Mouse (Mus musculus) kidney, adult 2 months (tissue): Measurements from ENCODE around the gene Aqp11. TPM values are rescaled to one million over a fixed set of nuclear protein-coding genes. Genes with fewer than 3 reads are reported as not detected.

Source experiments
- DNase-seq: peaks from one replicate; pipeline ENCODE4 v3.0.0; 2021
- H3K27ac ChIP-seq: fragments of 200-500 bp; 2 replicates; pipeline ENCODE4 v1.5.1; 2012; ENCODE audit warnings: low read depth, low read length, control low read depth, inconsistent platforms; ENCODE audit not compliant: insufficient read depth
- H3K27me3 ChIP-seq: fragments of 200-500 bp; replicated peaks from 2 replicates; pipeline ENCODE4 v1.6.1; 2012; ENCODE audit warnings: mild to moderate bottlenecking, moderate library complexity, low read length, inconsistent platforms; ENCODE audit not compliant: control insufficient read depth, insufficient read depth
- H3K36me3 ChIP-seq: fragments of 200-500 bp; 2 replicates; pipeline ENCODE4 v1.6.1; 2012; ENCODE audit warnings: mild to moderate bottlenecking, moderate library complexity, low read length, inconsistent platforms; ENCODE audit not compliant: control insufficient read depth, insufficient read depth
- H3K4me1 ChIP-seq: fragments of 200-500 bp; 2 replicates; pipeline ENCODE4 v1.6.1; 2011; ENCODE audit warnings: low read length; ENCODE audit not compliant: control insufficient read depth, insufficient read depth
- H3K4me3 ChIP-seq: fragments of 200-500 bp; 2 replicates; pipeline ENCODE4 v1.5.1; 2011; ENCODE audit warnings: mild to moderate bottlenecking, low read depth, low read length, control low read depth; ENCODE audit not compliant: insufficient read depth
- CTCF ChIP-seq: fragments of 200-500 bp; conservative IDR thresholded peaks from 2 replicates; pipeline ENCODE4 v1.5.1; 2011; ENCODE audit warnings: low read depth, mild to moderate bottlenecking, control low read depth, low read length, moderate library complexity, mixed read lengths; ENCODE audit not compliant: insufficient read depth, insufficient read length
- POLR2A ChIP-seq: fragments of 200-500 bp; IDR thresholded peaks from one replicate; pipeline ENCODE4 v1.6.1; 2011; ENCODE audit warnings: low read depth, low read length, control low read depth
- WGBS: fragments of 180-500 bp; shearing (Covaris S2); methylation state at CpG from one replicate; pipeline ENCODE4 v1.1.7; 2018; 5-methylcytosine and 5-hydroxymethylcytosine counted together
- polyA plus RNA-seq: library from polyadenylated mRNA; depleted of rRNA; stranded (reverse); fragments of >200 nt; gene quantifications from 2 replicates; pipeline ENCODE4 v1.2.3, GENCODE M21; 2012

The Aqp11 gene
- polyA plus RNA-seq, 1 experiment: 62.0 TPM

DNA sequence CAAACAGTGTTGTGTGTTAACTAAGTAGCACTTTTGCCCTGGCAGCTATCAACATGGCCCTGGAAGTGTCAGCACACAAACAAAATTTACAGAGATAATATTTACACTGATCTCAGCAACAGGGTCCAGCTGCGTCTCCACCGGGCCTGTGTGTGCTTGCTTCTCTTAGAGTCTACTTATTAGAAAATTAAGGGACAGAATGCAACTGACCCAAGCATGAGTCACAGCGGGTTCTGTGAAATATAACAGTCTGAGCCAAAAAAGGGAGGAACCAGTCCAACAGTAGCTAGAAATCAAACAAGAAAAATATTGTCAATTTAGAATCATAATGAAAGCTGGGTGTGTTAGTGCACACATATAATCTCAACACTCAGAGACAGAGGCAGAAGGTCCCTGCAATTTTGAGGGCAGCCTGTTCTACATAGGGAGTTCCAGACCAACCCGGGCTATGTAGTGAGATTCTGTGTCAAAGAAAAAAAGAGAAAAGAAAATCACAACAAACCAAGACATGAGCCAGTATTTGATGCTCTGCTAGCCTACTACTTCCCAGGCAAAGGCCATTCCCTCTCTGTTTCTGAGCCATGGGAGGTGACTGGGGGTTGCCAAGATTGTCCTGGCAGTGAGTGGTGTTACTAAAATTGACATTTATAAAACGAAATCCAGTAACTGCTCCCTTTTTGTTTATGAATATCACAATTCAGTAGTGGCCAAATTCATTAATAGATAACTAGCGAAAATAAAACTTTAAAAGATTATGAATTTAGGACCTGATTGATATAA lies 32.9 kb upstream of the Aqp11 start:
- TF ChIP-seq CTCF: no peak
- no peak for TF ChIP-seq POLR2A

GRCm38 (mm10) chr7:97769020-97769419 lies 30.9 kb upstream of the Aqp11 start:
- TF ChIP-seq POLR2A (no peak), CTCF (no peak)

More for the DNA sequence above, 32.9 kb upstream of the Aqp11 start:
- WGBS: 76% methylated on average over 6 of the region's 6 CpGs
- peak; percentile 31 for DNase-seq
- no peak overlapping the region for H3K4me3 ChIP-seq
- peaks cover 6% of the 10 kb centered on the region for H3K4me1 ChIP-seq
- no peak overlapping the region for H3K27ac ChIP-seq
- no peaks in the 10 kb centered on the region for H3K36me3 ChIP-seq
- no peaks in the 10 kb centered on the region for H3K27me3 ChIP-seq

GRCm38 (mm10) chr7:97767841-97768240 lies 29.8 kb upstream of the Aqp11 start:
- H3K27me3 ChIP-seq: no peaks in the 10 kb centered on the region
- no peak overlapping the region for H3K27ac ChIP-seq
- no peak for TF ChIP-seq POLR2A
- no peak for TF ChIP-seq CTCF
- H3K36me3 ChIP-seq: no peaks in the 10 kb centered on the region
- WGBS: 85% methylated on average over 8 of the region's 8 CpGs
- H3K4me1 ChIP-seq: peaks cover 6% of the 10 kb centered on the region
- DNase-seq: no peak
- H3K4me3 ChIP-seq: no peak overlapping the region

More at GRCm38 (mm10) chr7:97769020-97769419, 30.9 kb upstream of the Aqp11 start:
- no peaks in the 10 kb centered on the region for H3K36me3 ChIP-seq
- H3K4me1 ChIP-seq: peaks cover 6% of the 10 kb centered on the region
- no peak overlapping the region for H3K27ac ChIP-seq
- no peak for DNase-seq
- no peak overlapping the region for H3K4me3 ChIP-seq
- H3K27me3 ChIP-seq: no peaks in the 10 kb centered on the region
- 88% methylated on average over 4 of the region's 4 CpGs for WGBS

- no peak for TF ChIP-seq CTCF
- no peak for TF ChIP-seq POLR2A
- Histone ChIP-seq H3K27me3 (no peaks in the 10 kb centered on the region), H3K4me3 (no peak overlapping the region), H3K4me1 (peaks cover 6% of the 10 kb centered on the region), H3K36me3 (no peaks in the 10 kb centered on the region), H3K27ac (peak overlapping the region; percentile 31; the same call in 1 of the 2 replicates)
- 65% methylated on average over 9 of the region's 9 CpGs for WGBS
- peak; percentile 73 for DNase-seq
These were observed 28.5 kb upstream of the Aqp11 start for GRCm38 (mm10) chr7:97766406-97767166.

DNA sequence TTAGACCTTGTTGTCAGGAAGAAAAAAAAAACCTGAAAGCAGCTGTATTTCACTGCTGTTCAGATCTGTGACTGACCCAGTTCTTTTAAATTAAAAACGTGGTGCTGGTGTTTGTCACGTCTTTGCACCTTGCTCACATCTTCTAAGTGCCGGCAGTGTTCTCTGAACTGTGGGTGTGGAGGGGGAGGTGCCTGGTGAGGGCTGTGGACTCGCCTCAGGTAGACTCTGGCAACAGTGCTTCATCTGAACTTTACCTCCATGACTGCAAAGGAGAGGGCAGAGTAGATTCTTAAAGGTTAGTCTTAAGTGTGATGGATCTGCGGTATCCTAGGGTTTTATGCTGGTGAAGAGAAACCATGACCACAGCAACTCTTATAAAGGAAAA lies 27.9 kb upstream of the Aqp11 start:
- TF ChIP-seq CTCF (no peak), POLR2A (no peak)
- no peaks in the 10 kb centered on the region for H3K27me3 ChIP-seq
- DNase-seq: peak; percentile 85
- 56% methylated on average over 5 of the region's 5 CpGs for WGBS
- no peak overlapping the region; the same call in 1 of the 2 replicates for H3K27ac ChIP-seq
- H3K4me1 ChIP-seq: peaks cover 6% of the 10 kb centered on the region
- no peak overlapping the region for H3K4me3 ChIP-seq
- H3K36me3 ChIP-seq: no peaks in the 10 kb centered on the region

- peaks cover 6% of the 10 kb centered on the region for H3K4me1 ChIP-seq
- 79% methylated on average over 21 of the region's 21 CpGs for WGBS
- no peak overlapping the region for H3K4me3 ChIP-seq
- H3K27ac ChIP-seq: no peak overlapping the region; the same call in 1 of the 2 replicates
- no peaks in the 10 kb centered on the region for H3K27me3 ChIP-seq
- TF ChIP-seq CTCF: no peak
- no peak for TF ChIP-seq POLR2A
- no peaks in the 10 kb centered on the region for H3K36me3 ChIP-seq
- DNase-seq: peak; percentile 44
These were observed 27.3 kb upstream of the Aqp11 start for GRCm38 (mm10) chr7:97765181-97765962.
